8 mouse cellular contexts compared by ENCODE assay signal in genomic region chr3:95996451-95997073, GRCm38 (mm10). TPM values are rescaled to one million over a fixed set of nuclear protein-coding genes. Genes with fewer than 3 reads are reported as not detected.
A peak's percentile ranks its signal among the peaks of the same experiment; 100 is the strongest.
DNase-seq lines count a peak whose midpoint lies in the region; ATAC-seq and TF ChIP-seq lines count a peak whose summit lies in the region.

No protein-coding gene starts in this region.

- H3K9me3 ChIP-seq in forebrain, embryonic 14.5 days (replicated peaks; ENCODE audit: control insufficient read depth, low read length), result no peaks in the 10 kb centered on the region
- H3K9me3 ChIP-seq in liver, embryonic 16.5 days (replicated peaks; ENCODE audit: control insufficient read depth, low read length), result no peaks in the 10 kb centered on the region

- WGBS in forebrain, embryonic 14.5 days, result 7% methylated on average over 6 of the region's 6 CpGs
- 14% methylated on average over 6 of the region's 6 CpGs for WGBS in liver, embryonic 16.5 days (ENCODE audit: insufficient replicate concordance)

- H3K4me2 ChIP-seq in forebrain, embryonic 14.5 days (ENCODE audit: low read length), result peak overlapping the region; percentile 65
- H3K4me2 ChIP-seq in liver, embryonic 16.5 days (ENCODE audit: low read depth, low read length), result peak overlapping the region; percentile 90

- DNase-seq in gastrocnemius, adult 2 months, result no peak
- DNase-seq in gastrocnemius, postnatal 10 days, result no peak
- peak; percentile 50 for DNase-seq in A20 (ENCODE audit: low read depth, low spot score)
- peak; percentile 20 for DNase-seq in forebrain, embryonic 14.5 days (ENCODE audit: low spot score)
- DNase-seq in gastrocnemius, adult 8-10 months (ENCODE audit: low spot score in 2 of 2), result no peak
- DNase-seq in adrenal gland, adult 18-20 months (ENCODE audit: low spot score in 2 of 2), result no peak
- DNase-seq in layer of hippocampus, adult 8-10 months (ENCODE audit: low spot score in 2 of 2), result no peak

- peaks cover 28% of the 10 kb centered on the region for H3K4me1 ChIP-seq in forebrain, embryonic 14.5 days (ENCODE audit: control insufficient read depth, insufficient read depth, low read length)
- H3K4me1 ChIP-seq in liver, embryonic 16.5 days (ENCODE audit: control insufficient read depth, low read depth, low read length), result peaks cover 37% of the 10 kb centered on the region

- peak overlapping the region; percentile 99 for H3K9ac ChIP-seq in forebrain, embryonic 14.5 days (ENCODE audit: low read length)
- peak overlapping the region; percentile 58 for H3K9ac ChIP-seq in liver, embryonic 16.5 days (ENCODE audit: low read depth, low read length)

- peaks cover 13% of the 10 kb centered on the region for H3K36me3 ChIP-seq in forebrain, embryonic 14.5 days (ENCODE audit: control insufficient read depth, insufficient read depth, low read length)
- no peaks in the 10 kb centered on the region for H3K36me3 ChIP-seq in liver, embryonic 16.5 days (ENCODE audit: control insufficient read depth, insufficient read depth)

- intact Hi-C loops in gastrocnemius, adult 2 months (cut with DNase I), result no loop called here

- H3K27ac ChIP-seq in gastrocnemius, adult 2 months, result peak overlapping the region; percentile 89
- H3K27ac ChIP-seq in forebrain, embryonic 14.5 days (ENCODE audit: low read depth, low read length), result peak overlapping the region; percentile 99
- H3K27ac ChIP-seq in liver, embryonic 16.5 days (ENCODE audit: low read length), result no peak overlapping the region

- TF ChIP-seq CTCF in gastrocnemius, adult 2 months (IDR thresholded peaks at IDR 0.05), result no peak

- H3K27me3 ChIP-seq in forebrain, embryonic 14.5 days (replicated peaks; ENCODE audit: control insufficient read depth, insufficient read depth, low read length), result no peaks in the 10 kb centered on the region
- H3K27me3 ChIP-seq in liver, embryonic 16.5 days (ENCODE audit: control insufficient read depth, insufficient read depth, low read depth, low read length), result peaks cover 30% of the 10 kb centered on the region

- no peak for ATAC-seq in forebrain, embryonic 14.5 days
- ATAC-seq in liver, embryonic 16.5 days (ENCODE audit: low read depth), result no peak

- peak overlapping the region; percentile 92 for H3K4me3 ChIP-seq in gastrocnemius, adult 2 months
- H3K4me3 ChIP-seq in forebrain, embryonic 14.5 days (ENCODE audit: low read depth, low read length), result peak overlapping the region; percentile 78
- H3K4me3 ChIP-seq in liver, embryonic 16.5 days (ENCODE audit: low read depth, low read length), result peak overlapping the region; percentile 67

RNA-seq across cellular contexts. Expression of gene Plekho1, which starts 0.8 kb away (rescaled TPM):
- total RNA-seq in gastrocnemius, adult 2 months (2021), result 10 to 100 TPM; 14.2 to 19.3 TPM
- total RNA-seq in gastrocnemius, postnatal 10 days (2021), result 10 to 100 TPM; 56.2 to 67.9 TPM
- 67.4 and 75.6 TPM in 2 replicates for polyA plus RNA-seq in forebrain, embryonic 14.5 days (2014; fragmentation: Nextera tagmentation; extraction: Ambion mirVana)
- 4.2 and 4.5 TPM in 2 replicates for polyA plus RNA-seq in liver, embryonic 16.5 days (2015; fragmentation: Nextera tagmentation; extraction: Ambion mirVana)
- total RNA-seq in gastrocnemius, adult 8-10 months (2022), result 10 to 100 TPM; 11.3 to 16.5 (median 12.9) TPM
- total RNA-seq in adrenal gland, adult 18-20 months (2021), result 10 to 100 TPM; 20.9 to 32.2 TPM
- total RNA-seq in layer of hippocampus, adult 8-10 months (2022), result 10 to 100 TPM; 42.0 to 70.1 (median 52.4) TPM

Comparison
In these comparisons a context has a peak if more than half of its experiments do, and no peak if none do; other contexts are left out.
1. DNase-seq: peak in A20 (single experiment) and forebrain, embryonic 14.5 days (single experiment); none in gastrocnemius, adult 2 months (single experiment), gastrocnemius, postnatal 10 days (single experiment), gastrocnemius, adult 8-10 months (0 of 2), adrenal gland, adult 18-20 months (0 of 2) and layer of hippocampus, adult 8-10 months (0 of 2).
2. Peak in every context shown above with its lines, with median percentiles within 50 percentile points of each other: H3K4me3 ChIP-seq.